Mouse (Mus musculus) Patski (cell line): ENCODE measurements around the gene Stx19. TPM values are rescaled to one million over a fixed set of nuclear protein-coding genes. Genes with fewer than 3 reads are reported as not detected.

Source experiments
- ATAC-seq: fragments of 100-300 bp; one replicate; pipeline ENCODE4 v1.8.0; 2021
- CTCF ChIA-PET: fragments of 350-600 bp; sonication (Branson Sonifier 250); formaldehyde crosslinking; loops from one replicate; lab custom pipeline; 2022; ENCODE audit warnings: inconsistent platforms; lab: Charles Lee
- POLR2A ChIA-PET: fragments of 350-600 bp; sonication (Branson Sonifier 250); formaldehyde crosslinking; loops from one replicate; lab custom pipeline; 2022; ENCODE audit warnings: antibody characterized with exemption, inconsistent platforms; lab: Charles Lee
- DNase-seq: peaks from one replicate; pipeline ENCODE4 v3.0.0-alpha.2; 2011; ENCODE audit warnings: low read depth, low spot score
- H3K27me3 ChIP-seq: fragments of 371-371 bp; one replicate; pipeline ENCODE4 v1.5.1; 2021
- CTCF ChIP-seq: fragments of 100-300 bp; IDR thresholded peaks from one replicate; pipeline ENCODE4 v1.5.1; 2021
- in situ Hi-C: fragments of 300-500 bp; cut with MboI; formaldehyde crosslinking; loops from 3 replicates; pipeline ENCODE4 v1.11.1; 2018; ENCODE audit warnings: low pct_unique_long_range_greater_than_20kb, mixed read lengths
- polyA plus RNA-seq: library from polyadenylated mRNA; unstranded; gene quantifications from one replicate; pipeline ENCODE4 v1.2.3, GENCODE M21; 2021

Gene Stx19
- polyA plus RNA-seq, 1 experiment from 2014 or later, result 0.05 TPM

GRCm38 (mm10) chr16:62807249-62807979 lies 7.1 kb upstream of the Stx19 start:
- in situ Hi-C loops, result no loop called here
- DNase-seq (no peak), ATAC-seq (no peak)
- no peaks in the 10 kb centered on the region for H3K27me3 ChIP-seq
- ChIA-PET POLR2A (no interaction called here), CTCF (interaction anchor here (1.7 to 2.3 kb wide), 2 partner anchors 11 to 25 kb away, joined by 5 to 8 read pairs; no protein-coding TSS in a partner anchor)
- TF ChIP-seq CTCF, result no peak

GRCm38 (mm10) chr16:62810855-62811254 lies 3.6 kb upstream of the Stx19 start:
- no peak for TF ChIP-seq CTCF
- in situ Hi-C loops, result no loop called here
- no peak for ATAC-seq
- ChIA-PET CTCF (interaction anchor here (0.9 kb wide), 1 partner anchor 15 kb away, joined by 5 read pairs; no protein-coding TSS in a partner anchor), POLR2A (interaction anchor here (0.6 kb wide), 1 partner anchor 11 kb away, joined by 3 read pairs; no protein-coding TSS in a partner anchor)
- no peaks in the 10 kb centered on the region for H3K27me3 ChIP-seq
- DNase-seq, result no peak

- POLR2A ChIA-PET, result no interaction called here
- CTCF ChIA-PET, result interaction anchor here (0.7 kb wide), 1 partner anchor 18 kb away, joined by 4 read pairs; no protein-coding TSS in a partner anchor
- no peak for DNase-seq
- in situ Hi-C loops, result no loop called here
- no peak for TF ChIP-seq CTCF
- no peak for ATAC-seq
- no peaks in the 10 kb centered on the region for H3K27me3 ChIP-seq
These were observed 686 bp upstream of the Stx19 start for GRCm38 (mm10) chr16:62813790-62814189.

GRCm38 (mm10) chr16:62822472-62822871 lies 8.0 kb downstream of the Stx19 start:
- POLR2A ChIA-PET, result no interaction called here
- no peak for TF ChIP-seq CTCF
- CTCF ChIA-PET, result interaction anchor here (1.1 kb wide), 1 partner anchor 21 kb away, joined by 3 read pairs; no protein-coding TSS in a partner anchor
- in situ Hi-C loops, result no loop called here
- H3K27me3 ChIP-seq, result no peaks in the 10 kb centered on the region
- DNase-seq (no peak), ATAC-seq (no peak)

GRCm38 (mm10) chr16:62826156-62827001 lies 11.9 kb downstream of the Stx19 start:
- POLR2A ChIA-PET, result no interaction called here
- TF ChIP-seq CTCF, result peak; percentile 69
- CTCF ChIA-PET, result interaction anchor here (0.7 to 3.0 kb wide), 24 partner anchors 8 to 85 kb away, joined by 3 to 14 read pairs (median 4); partner anchors contain the start of genes Arl13b, Nsun3 and Pros1
- in situ Hi-C loops, result no loop called here
- no peaks in the 10 kb centered on the region for H3K27me3 ChIP-seq
- DNase-seq, result no peak
- peak; percentile 71 for ATAC-seq

GRCm38 (mm10) chr16:62832027-62832426 lies 17.6 kb downstream of the Stx19 start:
- H3K27me3 ChIP-seq, result no peaks in the 10 kb centered on the region
- no peak for TF ChIP-seq CTCF
- POLR2A ChIA-PET, result no interaction called here
- no peak for DNase-seq
- in situ Hi-C loops, result no loop called here
- CTCF ChIA-PET, result interaction anchor here (0.7 to 2.5 kb wide), 16 partner anchors 8 to 59 kb away, joined by 3 to 16 read pairs (median 4); partner anchors contain the start of gene Stx19
- peak; percentile 23 for ATAC-seq

GRCm38 (mm10) chr16:62832481-62832880 lies 18.0 kb downstream of the Stx19 start:
- ChIA-PET CTCF (interaction anchor here (0.7 to 2.5 kb wide), 14 partner anchors 8 to 58 kb away, joined by 3 to 16 read pairs (median 3); no protein-coding TSS in a partner anchor), POLR2A (interaction anchor here (0.6 to 0.7 kb wide), 2 partner anchors 36 to 351 kb away, joined by 3 to 5 read pairs; no protein-coding TSS in a partner anchor)
- in situ Hi-C loops, result no loop called here
- peak; percentile 85 for TF ChIP-seq CTCF
- no peaks in the 10 kb centered on the region for H3K27me3 ChIP-seq
- ATAC-seq (peak; percentile 94), DNase-seq (no peak)

GRCm38 (mm10) chr16:62834016-62834735 lies 19.7 kb downstream of the Stx19 start:
- DNase-seq, result no peak
- ATAC-seq, result no peak
- no peaks in the 10 kb centered on the region for H3K27me3 ChIP-seq
- in situ Hi-C loops, result no loop called here
- TF ChIP-seq CTCF, result no peak
- ChIA-PET POLR2A (no interaction called here), CTCF (interaction anchor here (1.2 to 2.1 kb wide), 2 partner anchors 8 to 9 kb away, joined by 4 to 11 read pairs; no protein-coding TSS in a partner anchor)

GRCm38 (mm10) chr16:62845341-62845740 lies 30.9 kb downstream of the Stx19 start:
- no peak for DNase-seq
- in situ Hi-C loops, result no loop called here
- no peak for ATAC-seq
- ChIA-PET POLR2A (no interaction called here), CTCF (interaction anchor here (0.8 to 2.9 kb wide), 2 partner anchors 14 to 19 kb away, joined by 3 to 12 read pairs; no protein-coding TSS in a partner anchor)
- peaks cover 11% of the 10 kb centered on the region for H3K27me3 ChIP-seq
- TF ChIP-seq CTCF, result no peak
